ENCODE assay signal across 19 mouse cellular contexts in the genomic region with DNA sequence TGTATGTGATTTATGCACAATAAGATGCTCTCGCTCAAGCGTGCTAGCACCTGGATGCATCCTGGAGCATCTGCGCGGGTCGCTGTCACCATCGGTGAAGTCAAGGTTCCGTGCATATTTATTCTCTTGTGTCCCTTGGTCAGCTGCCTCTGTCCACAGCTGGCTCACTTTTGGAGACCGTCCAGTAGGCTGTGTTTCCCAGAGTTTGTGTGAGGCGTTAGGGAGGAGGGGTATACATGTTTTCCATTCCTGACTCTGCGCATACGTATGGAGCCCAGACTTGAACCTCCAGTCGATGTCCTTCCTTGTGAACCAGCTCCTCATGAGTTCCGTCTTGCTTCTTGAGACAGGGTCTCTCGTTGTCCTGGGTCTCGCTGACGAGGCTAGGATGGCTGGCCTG. TPM values are rescaled to one million over a fixed set of nuclear protein-coding genes. Genes with fewer than 3 reads are reported as not detected.
DNase-seq lines count a peak whose midpoint lies in the region; ATAC-seq lines count a peak whose summit lies in the region.
"Had no signal": no experiment of that assay in that cellular context is flagged by ENCODE, and none has a peak within 500 bp of the region (broad histone marks: within the 10 kb centered on the region; RNA-seq: fewer than 3 reads in every experiment).

No protein-coding gene starts in this region.

- H3K9ac ChIP-seq in heart, embryonic 14.5 days (ENCODE audit: low read length): peak overlapping the region; percentile 16; the same call in 1 of the 2 replicates
- H3K9ac ChIP-seq in kidney, embryonic 15.5 days: no peak overlapping the region
- H3K9ac ChIP-seq in lung, embryonic 16.5 days (ENCODE audit: low read length): no peak overlapping the region; the same call in 1 of the 2 replicates
- 0 out of 2 replicates have a peak overlapping the region, but pooled peaks have one; percentile 12 for H3K9ac ChIP-seq in stomach, embryonic 16.5 days (ENCODE audit: low read length)
- H3K9ac ChIP-seq: embryonic facial prominence, embryonic 15.5 days; hindbrain, embryonic 12.5 days; neural tube, embryonic 13.5 days had no signal

- intact Hi-C loops in heart, postnatal 25 days (cut with DNase I): no loop called here

- peak overlapping the region in 1 of 2 experiments; percentile 59; a peak in 2 of 4 replicates for H3K27ac ChIP-seq in heart, embryonic 14.5 days (replicated peaks in 1 of 2; ENCODE audit: control insufficient read depth in 1 of 2, insufficient read depth in 1 of 2, low read depth in 2 of 2, low read length in 2 of 2)
- H3K27ac ChIP-seq in kidney, embryonic 15.5 days: peak overlapping the region; percentile 65
- peak overlapping the region; percentile 62 for H3K27ac ChIP-seq in lung, embryonic 16.5 days (ENCODE audit: low read length)
- 0 out of 2 replicates have a peak overlapping the region, but pooled peaks have one; percentile 47 for H3K27ac ChIP-seq in stomach, embryonic 16.5 days (ENCODE audit: low read length)
- H3K27ac ChIP-seq: embryonic facial prominence, embryonic 15.5 days; hindbrain, embryonic 12.5 days; macrophage had no signal

- peak overlapping the region; percentile 31 for H3K4me2 ChIP-seq in heart, embryonic 14.5 days (ENCODE audit: low read length)
- H3K4me2 ChIP-seq in kidney, embryonic 15.5 days: no peak overlapping the region
- no peak overlapping the region for H3K4me2 ChIP-seq in lung, embryonic 16.5 days (ENCODE audit: low read depth, low read length)
- H3K4me2 ChIP-seq in stomach, embryonic 16.5 days (ENCODE audit: low read depth, low read length): no peak overlapping the region
- H3K4me2 ChIP-seq: embryonic facial prominence, embryonic 15.5 days; hindbrain, embryonic 12.5 days; midbrain, embryonic 11.5 days; neural tube, embryonic 13.5 days had no signal

- H3K36me3 ChIP-seq in heart, embryonic 14.5 days (ENCODE audit: control insufficient read depth, insufficient read depth, low read length): no peaks in the 10 kb centered on the region
- peaks cover 22% of the 10 kb centered on the region for H3K36me3 ChIP-seq in kidney, embryonic 15.5 days
- peaks cover 7% of the 10 kb centered on the region; the same call in 1 of the 2 replicates for H3K36me3 ChIP-seq in lung, embryonic 16.5 days (ENCODE audit: control insufficient read depth, insufficient read depth, low read length)
- no peaks in the 10 kb centered on the region; the same call in 1 of the 2 replicates for H3K36me3 ChIP-seq in stomach, embryonic 16.5 days (ENCODE audit: control insufficient read depth, insufficient read depth, low read length)

- no peak for DNase-seq in heart, postnatal 25 days (ENCODE audit: low spot score)
- DNase-seq in kidney, postnatal 14 days: no peak
- no peak for DNase-seq in lung, postnatal 36 days
- DNase-seq: adrenal gland, postnatal 36 days; cerebellum, adult 11-12 months; cerebellum, postnatal 25 days; embryo, embryonic 11 days; gastrocnemius, postnatal 10 days; liver; thymus, postnatal 36 days had no signal

- H3K4me3 ChIP-seq in heart, embryonic 14.5 days (ENCODE audit: control insufficient read depth in 1 of 2, insufficient read depth in 1 of 2, low read depth in 1 of 2, low read length in 2 of 2): no peak overlapping the region
- H3K4me3 ChIP-seq in kidney, embryonic 15.5 days (replicated peaks): no peak overlapping the region
- no peak overlapping the region for H3K4me3 ChIP-seq in lung, embryonic 16.5 days (ENCODE audit: low read length)
- no peak overlapping the region for H3K4me3 ChIP-seq in stomach, embryonic 16.5 days (replicated peaks; ENCODE audit: low read length)
- H3K4me3 ChIP-seq: embryonic facial prominence, embryonic 15.5 days; hindbrain, embryonic 12.5 days; neural tube, embryonic 13.5 days had no signal

- no peaks in the 10 kb centered on the region for H3K9me3 ChIP-seq in heart, embryonic 14.5 days (ENCODE audit: control insufficient read depth, low read length)
- no peaks in the 10 kb centered on the region for H3K9me3 ChIP-seq in kidney, embryonic 15.5 days (replicated peaks)
- no peaks in the 10 kb centered on the region for H3K9me3 ChIP-seq in lung, embryonic 16.5 days (ENCODE audit: control insufficient read depth, low read length)
- H3K9me3 ChIP-seq in stomach, embryonic 16.5 days (replicated peaks; ENCODE audit: control insufficient read depth, low read length): no peaks in the 10 kb centered on the region
- H3K9me3 ChIP-seq: embryonic facial prominence, embryonic 15.5 days; hindbrain, embryonic 12.5 days; neural tube, embryonic 13.5 days had no signal

- H3K27me3 ChIP-seq in heart, embryonic 14.5 days (ENCODE audit: control insufficient read depth, insufficient read depth, low read length): no peaks in the 10 kb centered on the region
- H3K27me3 ChIP-seq in kidney, embryonic 15.5 days: 0 out of 2 replicates have a peak, but pooled peaks cover 3% of the 10 kb centered on the region
- H3K27me3 ChIP-seq in lung, embryonic 16.5 days (ENCODE audit: control insufficient read depth, insufficient read depth, low read depth, low read length): no peaks in the 10 kb centered on the region
- H3K27me3 ChIP-seq in stomach, embryonic 16.5 days (ENCODE audit: control insufficient read depth, insufficient read depth, low read length): no peaks in the 10 kb centered on the region
- H3K27me3 ChIP-seq: embryonic facial prominence, embryonic 15.5 days; hindbrain, embryonic 12.5 days; neural tube, embryonic 13.5 days had no signal

- ATAC-seq in heart, embryonic 14.5 days (ENCODE audit: insufficient number of reproducible peaks, insufficient read depth, low FRiP score, low read depth): no peak
- no peak for ATAC-seq in kidney, embryonic 15.5 days (replicated peaks; ENCODE audit: low FRiP score)
- no peak for ATAC-seq in lung, embryonic 16.5 days (ENCODE audit: low read depth)
- no peak for ATAC-seq in stomach, embryonic 16.5 days (ENCODE audit: insufficient read depth, low FRiP score)

- H3K4me1 ChIP-seq in heart, embryonic 14.5 days (ENCODE audit: control insufficient read depth in 2 of 2, insufficient read depth in 2 of 2, low read length in 2 of 2): peaks cover 27 to 39% of the 10 kb centered on the region in 2 experiments
- peaks cover 39% of the 10 kb centered on the region for H3K4me1 ChIP-seq in kidney, embryonic 15.5 days
- H3K4me1 ChIP-seq in lung, embryonic 16.5 days (replicated peaks; ENCODE audit: control insufficient read depth, insufficient read depth, low read length): peaks cover 45% of the 10 kb centered on the region
- H3K4me1 ChIP-seq in stomach, embryonic 16.5 days (ENCODE audit: control insufficient read depth, insufficient read depth, low read length): peaks cover 29% of the 10 kb centered on the region

- 72% methylated on average over 16 of the region's 16 CpGs for WGBS in heart, embryonic 14.5 days
- 80% methylated on average over 16 of the region's 16 CpGs for WGBS in kidney, embryonic 15.5 days
- 63% methylated on average over 16 of the region's 16 CpGs for WGBS in lung, embryonic 16.5 days
- WGBS in stomach, embryonic 16.5 days: 77% methylated on average over 16 of the region's 16 CpGs

RNA-seq across cellular contexts. Expression of gene Pde9a, which starts 34.6 kb away (rescaled TPM):
- polyA plus RNA-seq in heart, embryonic 14.5 days (2014; fragmentation: Nextera tagmentation; extraction: Ambion mirVana): 6.6 and 9.1 TPM in 2 replicates
- total RNA-seq in heart, postnatal 25 days (2021): 1 to 10 TPM; 5.1 to 6.7 TPM
- polyA plus RNA-seq in kidney, embryonic 15.5 days (2015; fragmentation: Nextera tagmentation; extraction: Ambion mirVana): 27.6 and 34.9 TPM in 2 replicates
- 29.5 and 31.5 TPM in 2 replicates for polyA plus RNA-seq in lung, embryonic 16.5 days (2015; fragmentation: Nextera tagmentation; extraction: Ambion mirVana)
- polyA plus RNA-seq in stomach, embryonic 16.5 days (2015; fragmentation: Nextera tagmentation; extraction: Ambion mirVana): 28.0 and 31.1 TPM in 2 replicates
- polyA plus RNA-seq: macrophage had no signal

Comparison
In these comparisons a context has a peak if more than half of its experiments do, and no peak if none do; other contexts are left out.
1. H3K9ac ChIP-seq: peak in heart, embryonic 14.5 days (single experiment) and stomach, embryonic 16.5 days (single experiment); none in kidney, embryonic 15.5 days (single experiment) and lung, embryonic 16.5 days (single experiment).